Mouse (Mus musculus) neural tube, embryonic 12.5 days (tissue): ENCODE results near the gene Gm8257. TPM values are rescaled to one million over a fixed set of nuclear protein-coding genes. Genes with fewer than 3 reads are reported as not detected.
"Not testable (repeated sequence)": the region's sequence is repeated elsewhere in the genome, so short reads cannot be mapped to it uniquely, and the experiment has no call there.

Experiments used
- ATAC-seq: fragments of 200-750 bp; cut with Nextera tagmentation; 2 replicates; pipeline ENCODE4 v1.8.0; 2017; ENCODE audit warnings: low read depth, mild to moderate bottlenecking, moderate TSS enrichment, moderate library complexity; ENCODE audit not compliant: low FRiP score
- H3K27ac ChIP-seq: fragments of 300-500 bp; sonication (generic); 2 replicates; pipeline ENCODE4 v1.5.1; 2016
- H3K27me3 ChIP-seq: fragments of 300-500 bp; sonication (generic); replicated peaks from 2 replicates; pipeline ENCODE4 v1.6.1; 2016; ENCODE audit warnings: mild to moderate bottlenecking
- H3K36me3 ChIP-seq: fragments of 300-500 bp; sonication (generic); 2 replicates; pipeline ENCODE4 v1.6.1; 2016; ENCODE audit warnings: mild to moderate bottlenecking
- H3K4me1 ChIP-seq: fragments of 300-500 bp; sonication (generic); 2 replicates; pipeline ENCODE4 v1.6.1; 2016
- H3K4me2 ChIP-seq: fragments of 300-500 bp; sonication (generic); replicated peaks from 2 replicates; pipeline ENCODE4 v1.6.1; 2016; ENCODE audit warnings: mild to moderate bottlenecking
- H3K4me3 ChIP-seq: fragments of 300-500 bp; sonication (generic); 2 replicates; pipeline ENCODE4 v1.5.1; 2016
- H3K9ac ChIP-seq: fragments of 300-500 bp; sonication (generic); 2 replicates; pipeline ENCODE4 v1.6.1; 2016; ENCODE audit warnings: mild to moderate bottlenecking
- H3K9me3 ChIP-seq: fragments of 300-500 bp; sonication (generic); 2 replicates; pipeline ENCODE4 v1.6.1; 2016; ENCODE audit warnings: mild to moderate bottlenecking
- WGBS: fragments of 180-500 bp; shearing (Covaris S2); methylation state at CpG from one replicate; pipeline ENCODE4 v1.1.7; 2016; 5-methylcytosine and 5-hydroxymethylcytosine counted together
- polyA plus RNA-seq: library from polyadenylated mRNA; unstranded; fragments of >200 nt; fragmentation: Nextera tagmentation; extraction: Ambion mirVana; gene quantifications from 2 replicates; pipeline ENCODE4 v1.2.1, GENCODE M21; 2016

Gene Gm8257
- not detected in 2 replicates for polyA plus RNA-seq

- 85% methylated on average over 3 of the region's 3 CpGs for WGBS
- ATAC-seq, H3K9ac ChIP-seq, H3K4me3 ChIP-seq, H3K27ac ChIP-seq, H3K36me3 ChIP-seq, H3K4me1 ChIP-seq, H3K27me3 ChIP-seq, H3K4me2 ChIP-seq, H3K9me3 ChIP-seq: not testable (repeated sequence)
Observed at GRCm38 (mm10) chr14:44706356-44706755, at the start of gene Gm8257. Gm8257 (minus strand) TSS chr14:44706456.

- Histone ChIP-seq H3K4me1 (no peaks in the 10 kb centered on the region), H3K4me2 (no peak within 1 kb of the TSS), H3K27me3 (no peaks in the 10 kb centered on the region), H3K4me3 (no peak within 1 kb of the TSS), H3K27ac (no peak within 1 kb of the TSS), H3K36me3 (no peaks in the 10 kb centered on the region), H3K9me3 (no peaks in the 10 kb centered on the region), H3K9ac (no peak within 1 kb of the TSS)
- no peak for ATAC-seq
- 91% methylated on average over 3 of the region's 3 CpGs for WGBS
Observed at GRCm38 (mm10) chr14:44750240-44750639, 44.0 kb upstream of the Gm8257 start, which contains the start of gene Gm8267. Gm8267 (minus strand) TSS chr14:44750340.

DNA sequence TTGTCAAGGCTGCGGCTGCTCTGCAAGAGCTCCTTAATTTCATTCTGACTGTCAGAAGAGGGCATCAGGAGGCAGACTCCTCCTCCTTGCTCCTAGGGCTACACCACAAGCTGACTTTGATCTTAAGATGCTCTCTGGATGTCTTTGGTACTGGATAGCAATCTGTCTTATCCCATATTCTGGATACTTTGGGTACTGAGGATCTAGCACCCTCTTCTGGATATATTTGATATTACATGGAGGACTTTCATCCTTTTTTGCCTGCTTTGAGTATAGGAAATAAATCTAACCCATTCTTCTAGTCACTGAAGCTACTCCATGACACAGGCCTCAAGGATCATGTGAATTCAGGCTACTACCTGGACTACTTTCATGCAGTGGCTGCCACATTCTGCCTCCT is 36.5 kb upstream of the Gm8257 start:
- not testable (repeated sequence) for H3K36me3 ChIP-seq, H3K27me3 ChIP-seq, H3K4me3 ChIP-seq, H3K9ac ChIP-seq, H3K4me2 ChIP-seq, H3K27ac ChIP-seq, H3K9me3 ChIP-seq, ATAC-seq, H3K4me1 ChIP-seq
- 80% methylated on average over 1 of the region's 1 CpGs for WGBS

GRCm38 (mm10) chr14:44730711-44731110 is 24.5 kb upstream of the Gm8257 start:
- not testable (repeated sequence) for H3K4me2 ChIP-seq, H3K9me3 ChIP-seq, H3K4me1 ChIP-seq, H3K9ac ChIP-seq, H3K4me3 ChIP-seq, H3K36me3 ChIP-seq, H3K27ac ChIP-seq, H3K27me3 ChIP-seq, ATAC-seq

DNA sequence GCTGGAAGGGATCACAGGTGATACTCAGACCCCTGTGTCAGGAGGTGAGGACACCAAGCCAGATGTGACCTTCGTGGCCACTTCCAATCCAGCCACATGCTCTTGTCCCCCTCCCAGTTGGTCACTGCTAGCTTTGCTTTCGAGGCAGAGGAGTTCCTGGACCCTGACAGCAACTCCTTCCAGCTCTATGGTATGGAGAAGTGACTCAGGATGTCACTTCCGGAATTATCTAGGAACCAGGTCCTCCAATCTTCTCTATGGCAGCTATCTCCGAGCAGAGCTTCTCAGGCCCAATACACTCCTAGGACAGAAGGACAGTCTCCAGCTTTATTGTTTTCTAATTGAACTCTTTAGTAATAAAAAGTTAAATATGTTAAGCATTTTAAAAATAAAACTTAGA is 78.5 kb downstream of the Gm8257 start, which contains the start of gene Gm5624:
TSS of gene Gm5624 (minus strand) at position 202 of the 400 bp plus-strand sequence.
- H3K4me3 ChIP-seq, H3K4me2 ChIP-seq, H3K27me3 ChIP-seq, ATAC-seq, H3K36me3 ChIP-seq, H3K27ac ChIP-seq, H3K9me3 ChIP-seq, H3K4me1 ChIP-seq, H3K9ac ChIP-seq: not testable (repeated sequence)
- WGBS, result 84% methylated on average over 4 of the region's 4 CpGs

Other genes with a start within 250 kb of the Gm8257 start
- 0.23 TPM in 1 of 2 replicates, not detected in the other for gene BC061237, start 214.0 kb downstream of the Gm8257 start, polyA plus RNA-seq
- gene Gm17093, start 188.2 kb downstream of the Gm8257 start, polyA plus RNA-seq, result not detected in 2 replicates
- gene Gm8247, start 123.3 kb downstream of the Gm8257 start, polyA plus RNA-seq, result not detected in 2 replicates
- not detected in 2 replicates for gene Gm5624, start 78.5 kb downstream of the Gm8257 start, polyA plus RNA-seq
- not detected in 2 replicates for gene Gm8267, start 43.9 kb upstream of the Gm8257 start, polyA plus RNA-seq
- 0.11 and 0.13 TPM in 2 replicates for gene Ptgdr, start 152.9 kb upstream of the Gm8257 start, polyA plus RNA-seq